ENCODE assay signal across 20 mouse cellular contexts in genomic region chr9:107261792-107262191, GRCm38 (mm10). TPM values are rescaled to one million over a fixed set of nuclear protein-coding genes. Genes with fewer than 3 reads are reported as not detected.
"Had no signal": no experiment of that assay in that cellular context is flagged by ENCODE, and none has a peak within 500 bp of the region (broad histone marks: within the 10 kb centered on the region; RNA-seq: fewer than 3 reads in every experiment).

No protein-coding gene starts in this region.

- H3K27me3 ChIP-seq: midbrain, embryonic 12.5 days; midbrain, embryonic 15.5 days; neural tube, embryonic 12.5 days; neural tube, embryonic 15.5 days; stomach, embryonic 15.5 days had no signal

- ATAC-seq: intestine, postnatal 0 days; liver, postnatal 0 days; lung, postnatal 0 days; midbrain, embryonic 15.5 days had no signal

- DNase-seq: kidney, adult 2 months; liver, postnatal 0 days; lung, embryonic 14.5 days; lung, postnatal 36 days; right cerebral cortex, adult 18-20 months; right cerebral cortex, postnatal 25 days; spleen, adult 18-20 months; thymus, adult 2 months; thymus, postnatal 14 days; thymus, postnatal 4 days had no signal

- H3K36me3 ChIP-seq: midbrain, embryonic 12.5 days; midbrain, embryonic 15.5 days; neural tube, embryonic 12.5 days; neural tube, embryonic 15.5 days; stomach, embryonic 15.5 days had no signal

- H3K27ac ChIP-seq: kidney, postnatal 0 days; liver, embryonic 14.5 days; midbrain, embryonic 12.5 days; midbrain, embryonic 15.5 days; neural tube, embryonic 12.5 days; neural tube, embryonic 15.5 days; stomach, embryonic 15.5 days had no signal

- H3K4me3 ChIP-seq: midbrain, embryonic 12.5 days; midbrain, embryonic 15.5 days; neural tube, embryonic 12.5 days; neural tube, embryonic 15.5 days; stomach, embryonic 15.5 days had no signal

- H3K9me3 ChIP-seq: midbrain, embryonic 12.5 days; midbrain, embryonic 15.5 days; neural tube, embryonic 12.5 days; neural tube, embryonic 15.5 days; stomach, embryonic 15.5 days had no signal

- H3K4me1 ChIP-seq: midbrain, embryonic 12.5 days; midbrain, embryonic 15.5 days; neural tube, embryonic 12.5 days; neural tube, embryonic 15.5 days had no signal

RNA-seq across cellular contexts. Expression of gene Dock3, which starts 30.1 kb away (rescaled TPM):
- total RNA-seq: liver, adult 2 months had no signal
- polyA plus RNA-seq: liver, adult 2 months; liver, postnatal 0 days had no signal
